In genomic region chr4:132211953-132212734, GRCm38 (mm10) we compare ENCODE assay signal across 7 mouse cellular contexts. TPM values are rescaled to one million over a fixed set of nuclear protein-coding genes. Genes with fewer than 3 reads are reported as not detected.
DNase-seq lines count a peak whose midpoint lies in the region; ATAC-seq lines count a peak whose summit lies in the region.

Gene Ythdf2 (minus strand): TSS chr4:132212303.

- H3K9ac ChIP-seq in intestine, embryonic 15.5 days = peak within 1 kb of the TSS; percentile 100

- peaks cover 7% of the 10 kb centered on the region; the same call in 1 of the 2 replicates for H3K4me1 ChIP-seq in intestine, embryonic 15.5 days (replicated peaks)
- peaks cover 30% of the 10 kb centered on the region for H3K4me1 ChIP-seq in midbrain, embryonic 10.5 days

- 0 out of 2 replicates have a peak, but pooled peaks cover 3% of the 10 kb centered on the region for H3K36me3 ChIP-seq in intestine, embryonic 15.5 days
- H3K36me3 ChIP-seq in midbrain, embryonic 10.5 days = peaks cover 36% of the 10 kb centered on the region

- intact Hi-C loops in gastrocnemius, postnatal 36 days (cut with DNase I) = loop anchor here (2.0 to 5.0 kb wide), 2 partner anchors 49 to 135 kb away; partner anchors contain the start of gene Gmeb1
- intact Hi-C loops in left cerebral cortex, postnatal 25 days (cut with DNase I) = loop anchor here (5.0 kb wide), 2 partner anchors 60 to 340 kb away; partner anchors contain the start of genes Srsf4 and Taf12

- no peaks in the 10 kb centered on the region for H3K27me3 ChIP-seq in intestine, embryonic 15.5 days (replicated peaks)
- no peaks in the 10 kb centered on the region for H3K27me3 ChIP-seq in midbrain, embryonic 10.5 days (ENCODE audit: low read depth, poor library complexity, severe bottlenecking)

- H3K4me2 ChIP-seq in intestine, embryonic 15.5 days (replicated peaks) = peak within 1 kb of the TSS; percentile 56

- peak; percentile 97 for ATAC-seq in intestine, embryonic 15.5 days

- peak within 1 kb of the TSS; percentile 94 for H3K27ac ChIP-seq in intestine, embryonic 15.5 days
- H3K27ac ChIP-seq in midbrain, embryonic 10.5 days (replicated peaks) = peak within 1 kb of the TSS; percentile 99

- H3K4me3 ChIP-seq in intestine, embryonic 15.5 days (replicated peaks) = peak within 1 kb of the TSS; percentile 98
- H3K4me3 ChIP-seq in midbrain, embryonic 10.5 days = peak within 1 kb of the TSS; percentile 99

- WGBS in intestine, embryonic 15.5 days = 1% methylated on average over 75 of the region's 78 CpGs
- WGBS in midbrain, embryonic 10.5 days = under 1% methylated on average over 77 of the region's 78 CpGs

- no peaks in the 10 kb centered on the region for H3K9me3 ChIP-seq in intestine, embryonic 15.5 days
- H3K9me3 ChIP-seq in midbrain, embryonic 10.5 days (replicated peaks) = no peaks in the 10 kb centered on the region

- peak; percentile 97 to 99 for DNase-seq in adrenal gland, adult 18-20 months (ENCODE audit: low spot score in 2 of 2)
- peak; percentile 99 for DNase-seq in embryo, embryonic 11 days
- DNase-seq in gastrocnemius, postnatal 36 days = peak; percentile 95 to 97
- peak; percentile 97 to 98 for DNase-seq in left cerebral cortex, postnatal 25 days (ENCODE audit: low spot score in 2 of 2)
- DNase-seq in midbrain, embryonic 10.5 days (ENCODE audit: low spot score) = peak; percentile 97
- peak; percentile 99 for DNase-seq in right cerebral cortex, postnatal 4 days

RNA-seq across cellular contexts. Expression of gene Ythdf2, which starts in this region (rescaled TPM):
- total RNA-seq in adrenal gland, adult 18-20 months (2021) = 10 to 100 TPM; 55.7 to 60.1 TPM
- 10 to 100 TPM; 21.6 to 27.3 TPM for total RNA-seq in gastrocnemius, postnatal 36 days (2021)
- 70.6 and 86.5 TPM in 2 replicates for polyA plus RNA-seq in intestine, embryonic 15.5 days (2015; fragmentation: Nextera tagmentation; extraction: Ambion mirVana)
- 10 to 100 TPM; 45.4 to 46.3 TPM for total RNA-seq in left cerebral cortex, postnatal 25 days (2021)
- 148 and 150 TPM in 2 replicates for polyA plus RNA-seq in midbrain, embryonic 10.5 days (2016; fragmentation: Nextera tagmentation; extraction: Ambion mirVana)

Comparison
In these comparisons a context has a peak if more than half of its experiments do, and no peak if none do; other contexts are left out.
1. Peak in every context shown above with its lines: DNase-seq, ATAC-seq, H3K4me3 ChIP-seq and H3K27ac ChIP-seq.